Mouse (Mus musculus): ENCODE results near the gene Rundc3a.

GRCm38 (mm10) chr11:102375196-102376173 is 17.7 kb upstream of the Rundc3a start:
- no peak for TF ChIP-seq CTCF (IDR thresholded peaks at IDR 0.05; ENCODE audit: control insufficient read depth, insufficient read depth, low read length)
- TF ChIP-seq POLR2A (IDR thresholded peaks at IDR 0.05; ENCODE audit: borderline replicate concordance, control insufficient read depth, low read depth, low read length), result peak; percentile 40; the same call in 1 of the 2 replicates
